Mouse (Mus musculus): Measurements from ENCODE around the gene Cblb. TPM values are rescaled to one million over a fixed set of nuclear protein-coding genes. Genes with fewer than 3 reads are reported as not detected.

The Cblb gene
- polyA plus RNA-seq, 1 experiment from 2014 or later = 19.8 TPM

DNA sequence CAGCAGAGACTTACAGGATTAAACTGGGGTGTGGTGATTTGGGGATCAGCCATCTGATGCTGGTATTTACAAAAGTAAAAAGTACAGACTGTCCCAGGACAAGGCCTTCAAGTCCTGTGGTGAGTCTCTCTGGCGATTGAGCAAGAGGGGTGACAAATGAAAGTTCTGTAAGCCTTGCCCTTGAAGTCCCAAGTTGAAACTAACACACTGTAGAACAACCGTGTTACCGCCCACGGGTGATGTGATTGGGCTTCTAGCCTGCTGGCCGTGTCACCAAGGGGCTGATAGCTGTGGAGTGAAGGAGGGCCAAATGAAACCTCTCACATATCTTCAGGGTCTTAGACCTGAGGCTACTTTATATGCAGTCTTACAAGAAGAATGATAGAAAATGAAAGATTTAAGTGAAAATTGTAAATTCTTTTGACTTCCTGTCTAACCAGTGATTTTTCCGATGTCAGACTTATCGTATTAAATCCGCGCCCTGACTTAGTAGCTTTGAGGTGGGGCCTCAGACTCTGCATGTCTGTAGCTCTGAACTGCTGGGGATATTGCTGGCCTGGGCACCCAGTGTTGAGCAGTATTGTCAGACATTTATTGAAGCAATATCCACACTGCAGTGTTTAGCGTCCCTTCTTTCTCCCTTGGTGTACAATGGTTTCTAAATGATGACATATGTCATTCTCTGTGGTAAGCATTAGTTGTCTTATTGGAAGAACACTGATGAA lies 63.9 kb downstream of the Cblb start:
- H3K4me3 ChIP-seq (ENCODE audit: low read depth, low read length) = no peak overlapping the region
- WGBS = 83% methylated on average over 10 of the region's 10 CpGs
- no peaks in the 10 kb centered on the region for H3K27me3 ChIP-seq (ENCODE audit: insufficient read depth, low read length)
- DNase-seq (no peak), ATAC-seq (ENCODE audit: insufficient read depth) (no peak)
- H3K36me3 ChIP-seq (ENCODE audit: insufficient read depth) = peaks cover 4% of the 10 kb centered on the region; the same call in 1 of the 2 replicates
- no peaks in the 10 kb centered on the region for H3K9me3 ChIP-seq (ENCODE audit: low read depth, low read length)
- TF ChIP-seq CTCF (IDR thresholded peaks at IDR 0.05; ENCODE audit: low read depth) = no peak
- H3K4me2 ChIP-seq = no peak overlapping the region
- H3K9ac ChIP-seq = no peak overlapping the region
- H3K27ac ChIP-seq (ENCODE audit: low read depth) = no peak overlapping the region
- no peaks in the 10 kb centered on the region for H3K4me1 ChIP-seq (ENCODE audit: insufficient read depth)

DNA sequence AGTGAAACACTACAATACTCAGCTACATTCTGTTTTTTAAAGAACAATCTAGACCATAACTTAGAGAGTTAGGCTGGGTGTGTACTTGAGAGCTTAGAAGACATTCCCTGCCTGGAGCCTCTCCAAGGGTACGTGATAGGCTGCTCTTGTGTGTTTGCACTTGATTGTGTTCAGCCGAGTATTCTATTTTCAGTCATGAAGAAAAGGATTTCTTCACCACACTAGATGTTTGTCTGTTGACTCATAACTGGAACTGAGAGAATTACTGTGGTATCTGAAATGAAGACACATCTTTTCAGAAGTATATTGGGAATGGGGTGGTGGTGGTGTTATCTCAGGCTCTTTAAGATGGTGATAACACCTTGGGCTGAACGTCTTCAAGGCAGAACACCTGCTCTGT lies 64.6 kb downstream of the Cblb start:
- H3K4me3 ChIP-seq (ENCODE audit: low read depth, low read length) = no peak overlapping the region
- no peak for TF ChIP-seq CTCF (IDR thresholded peaks at IDR 0.05; ENCODE audit: low read depth)
- H3K27ac ChIP-seq (ENCODE audit: low read depth) = no peak overlapping the region
- H3K4me2 ChIP-seq = no peak overlapping the region
- ATAC-seq (ENCODE audit: insufficient read depth) = no peak
- no peaks in the 10 kb centered on the region for H3K9me3 ChIP-seq (ENCODE audit: low read depth, low read length)
- no peak overlapping the region for H3K9ac ChIP-seq
- no peaks in the 10 kb centered on the region for H3K27me3 ChIP-seq (ENCODE audit: insufficient read depth, low read length)
- H3K36me3 ChIP-seq (ENCODE audit: insufficient read depth) = no peaks in the 10 kb centered on the region
- WGBS = 74% methylated on average over 3 of the region's 3 CpGs
- DNase-seq = no peak
- H3K4me1 ChIP-seq (ENCODE audit: insufficient read depth) = no peaks in the 10 kb centered on the region

DNA sequence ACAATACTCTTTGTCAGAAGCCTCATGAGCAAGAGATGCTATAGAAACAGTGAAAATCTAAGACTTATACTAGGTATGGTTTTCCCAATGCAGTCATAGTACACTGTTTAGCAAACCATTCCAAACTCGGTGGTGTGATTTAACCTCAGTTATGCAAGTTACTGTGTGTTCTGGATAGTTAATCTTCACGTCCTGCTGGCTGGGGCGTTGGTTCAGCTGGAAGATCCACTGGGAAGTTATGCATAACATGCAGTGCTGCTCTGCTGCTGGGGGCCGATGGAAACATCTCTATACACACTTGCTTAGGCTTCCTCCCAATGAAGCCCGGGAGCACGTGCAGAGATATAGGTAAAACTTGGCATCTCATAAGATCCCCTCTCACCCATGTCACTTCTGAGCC lies 69.4 kb downstream of the Cblb start:
- Histone ChIP-seq H3K27ac (ENCODE audit: low read depth) (no peak overlapping the region), H3K4me3 (ENCODE audit: low read depth, low read length) (no peak overlapping the region), H3K36me3 (ENCODE audit: insufficient read depth) (no peaks in the 10 kb centered on the region), H3K27me3 (ENCODE audit: insufficient read depth, low read length) (no peaks in the 10 kb centered on the region), H3K4me1 (ENCODE audit: insufficient read depth) (no peaks in the 10 kb centered on the region), H3K9ac (no peak overlapping the region), H3K4me2 (no peak overlapping the region), H3K9me3 (ENCODE audit: low read depth, low read length) (no peaks in the 10 kb centered on the region)
- no peak for ATAC-seq (ENCODE audit: insufficient read depth)
- no peak for TF ChIP-seq CTCF (IDR thresholded peaks at IDR 0.05; ENCODE audit: low read depth)
- 78% methylated on average over 6 of the region's 6 CpGs for WGBS
- no peak for DNase-seq

DNA sequence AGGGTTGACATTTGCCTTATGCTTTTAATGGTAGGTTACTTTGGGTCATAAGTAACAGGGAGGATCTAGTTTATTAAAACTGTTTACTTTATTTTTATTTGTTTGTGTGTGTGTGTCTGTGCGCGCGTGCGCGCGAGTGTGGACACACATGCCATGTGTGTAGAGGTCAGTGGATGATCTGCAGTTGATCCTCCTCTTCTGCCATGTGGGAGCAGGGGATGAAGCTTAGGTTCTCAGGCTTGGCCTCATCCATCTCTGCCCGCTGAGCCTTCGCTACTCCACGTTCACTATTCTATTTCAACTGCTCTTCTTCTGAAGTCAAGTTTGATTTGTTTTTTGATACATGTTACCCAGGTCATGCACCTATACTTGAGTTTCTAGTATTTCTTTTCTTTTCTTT lies 73.6 kb downstream of the Cblb start:
- no peaks in the 10 kb centered on the region for H3K27me3 ChIP-seq (ENCODE audit: insufficient read depth, low read length)
- no peak for ATAC-seq (ENCODE audit: insufficient read depth)
- DNase-seq = no peak
- H3K4me1 ChIP-seq (ENCODE audit: insufficient read depth) = no peaks in the 10 kb centered on the region
- TF ChIP-seq CTCF (IDR thresholded peaks at IDR 0.05; ENCODE audit: low read depth) = no peak
- WGBS = 91% methylated on average over 9 of the region's 9 CpGs
- no peak overlapping the region for H3K4me2 ChIP-seq
- H3K27ac ChIP-seq (ENCODE audit: low read depth) = no peak overlapping the region
- no peak overlapping the region for H3K4me3 ChIP-seq (ENCODE audit: low read depth, low read length)
- H3K36me3 ChIP-seq (ENCODE audit: insufficient read depth) = no peaks in the 10 kb centered on the region
- H3K9ac ChIP-seq = no peak overlapping the region
- H3K9me3 ChIP-seq (ENCODE audit: low read depth, low read length) = no peaks in the 10 kb centered on the region

DNA sequence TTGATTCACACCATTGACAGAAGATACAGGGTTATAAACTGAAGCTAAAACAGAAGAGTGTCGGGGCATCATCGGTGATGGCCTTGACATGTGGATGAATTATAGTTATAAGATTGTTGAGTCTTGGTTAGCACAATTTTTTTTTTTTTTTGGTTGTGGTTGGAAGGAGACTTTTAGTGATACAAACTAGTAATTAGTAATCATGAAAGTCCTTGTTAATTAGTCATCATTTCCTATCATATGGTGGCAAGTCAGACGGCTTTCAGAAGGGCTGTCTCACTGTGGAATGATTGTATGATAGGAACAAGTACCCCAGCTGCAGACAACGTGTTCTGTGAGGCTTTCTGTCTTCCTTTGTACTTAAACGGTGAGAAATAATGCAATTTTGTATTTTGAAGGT lies 76.8 kb downstream of the Cblb start:
- TF ChIP-seq CTCF (IDR thresholded peaks at IDR 0.05; ENCODE audit: low read depth) = no peak
- WGBS = 63% methylated on average over 5 of the region's 5 CpGs
- H3K4me1 ChIP-seq (ENCODE audit: insufficient read depth) = no peaks in the 10 kb centered on the region
- H3K9ac ChIP-seq = no peak overlapping the region
- H3K27me3 ChIP-seq (ENCODE audit: insufficient read depth, low read length) = no peaks in the 10 kb centered on the region
- H3K36me3 ChIP-seq (ENCODE audit: insufficient read depth) = peaks cover 3% of the 10 kb centered on the region
- ATAC-seq (ENCODE audit: insufficient read depth) = no peak
- DNase-seq = no peak
- H3K4me2 ChIP-seq = no peak overlapping the region
- H3K9me3 ChIP-seq (ENCODE audit: low read depth, low read length) = no peaks in the 10 kb centered on the region
- no peak overlapping the region for H3K27ac ChIP-seq (ENCODE audit: low read depth)
- no peak overlapping the region for H3K4me3 ChIP-seq (ENCODE audit: low read depth, low read length)

DNA sequence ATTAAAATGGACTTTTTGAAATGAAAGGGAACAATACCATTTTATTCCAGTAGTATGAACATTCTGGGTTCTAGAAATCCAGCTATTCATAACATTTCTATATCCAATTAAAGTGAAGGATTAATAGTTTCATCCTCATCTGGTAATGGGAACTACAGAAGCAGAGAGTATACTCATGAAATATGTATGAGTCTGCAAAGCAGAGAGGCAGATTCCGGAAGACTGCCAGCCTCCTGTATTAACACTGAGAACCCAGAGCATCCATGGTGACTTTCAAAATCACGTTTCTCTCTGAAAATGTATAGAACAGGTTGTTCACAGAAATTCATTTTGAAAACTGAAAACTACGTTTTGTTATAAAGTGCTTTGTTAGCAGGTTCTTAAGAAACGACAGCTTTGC lies 83.4 kb downstream of the Cblb start:
- no peak for ATAC-seq (ENCODE audit: insufficient read depth)
- H3K9ac ChIP-seq = no peak overlapping the region
- no peaks in the 10 kb centered on the region for H3K4me1 ChIP-seq (ENCODE audit: insufficient read depth)
- H3K27me3 ChIP-seq (ENCODE audit: insufficient read depth, low read length) = no peaks in the 10 kb centered on the region
- no peak for TF ChIP-seq CTCF (IDR thresholded peaks at IDR 0.05; ENCODE audit: low read depth)
- no peaks in the 10 kb centered on the region for H3K9me3 ChIP-seq (ENCODE audit: low read depth, low read length)
- 54% methylated on average over 4 of the region's 4 CpGs for WGBS
- no peak overlapping the region for H3K27ac ChIP-seq (ENCODE audit: low read depth)
- peaks cover 6% of the 10 kb centered on the region for H3K36me3 ChIP-seq (ENCODE audit: insufficient read depth)
- no peak for DNase-seq
- H3K4me2 ChIP-seq = no peak overlapping the region
- no peak overlapping the region for H3K4me3 ChIP-seq (ENCODE audit: low read depth, low read length)

DNA sequence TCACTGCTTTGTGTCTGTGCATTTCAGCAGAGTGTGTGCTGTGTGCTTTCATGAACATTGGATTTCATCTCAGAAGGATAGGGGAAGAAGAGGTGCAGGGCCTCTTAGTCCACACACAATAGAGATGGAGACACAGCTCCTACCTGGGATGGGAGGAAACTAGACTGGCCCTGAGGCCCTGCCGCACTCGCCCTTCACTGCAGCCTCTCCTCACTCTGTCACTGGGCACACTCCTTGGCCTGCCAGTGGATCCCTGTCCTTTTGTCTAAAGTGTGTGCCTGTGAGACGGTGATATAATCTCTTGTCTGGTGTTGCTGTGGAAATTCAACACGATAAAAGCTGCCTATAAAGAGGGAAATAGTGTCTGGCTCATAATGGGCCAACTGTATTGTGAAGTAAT lies 88.0 kb downstream of the Cblb start:
- DNase-seq (no peak), ATAC-seq (ENCODE audit: insufficient read depth) (no peak)
- no peaks in the 10 kb centered on the region for H3K4me1 ChIP-seq (ENCODE audit: insufficient read depth)
- H3K36me3 ChIP-seq (ENCODE audit: insufficient read depth) = no peaks in the 10 kb centered on the region
- H3K9me3 ChIP-seq (ENCODE audit: low read depth, low read length) = no peaks in the 10 kb centered on the region
- WGBS = 72% methylated on average over 4 of the region's 4 CpGs
- no peak overlapping the region for H3K4me2 ChIP-seq
- H3K4me3 ChIP-seq (ENCODE audit: low read depth, low read length) = no peak overlapping the region
- no peak overlapping the region for H3K27ac ChIP-seq (ENCODE audit: low read depth)
- H3K27me3 ChIP-seq (ENCODE audit: insufficient read depth, low read length) = no peaks in the 10 kb centered on the region
- no peak overlapping the region for H3K9ac ChIP-seq
- no peak for TF ChIP-seq CTCF (IDR thresholded peaks at IDR 0.05; ENCODE audit: low read depth)

All from lung, embryonic 14.5 days (tissue).